Mouse (Mus musculus) mouse embryonic stem cell (cell line): ENCODE data around the gene Nwd1.
"Not testable (repeated sequence)": the region's sequence is repeated elsewhere in the genome, so short reads cannot be mapped to it uniquely, and the experiment has no call there.

Experiments used
- in situ Hi-C, 2 experiments: fragments of 300-500 bp; cut with MboI; formaldehyde crosslinking; loops; 1 replicate in 1 of 2; 3 replicates in 1 of 2; pipeline ENCODE4 v1.14.3; 2019 to 2020; ENCODE audit warnings: low sequenced_read_pairs in 2 of 2, low pct_unique_long_range_greater_than_20kb in 1 of 2, mixed read lengths in 1 of 2; ENCODE audit not compliant: unreplicated experiment in 1 of 2

Nwd1 gene

GRCm38 (mm10) chr8:72646060-72646767 lies at the start of gene Nwd1:
Gene Nwd1, plus strand, starts transcription at chr8:72646711.
- in situ Hi-C loops, result no loop called here

GRCm38 (mm10) chr8:72642885-72643284 lies 3.6 kb upstream of the Nwd1 start:
- in situ Hi-C loops, result no loop called here

GRCm38 (mm10) chr8:72644601-72645000 lies 1.9 kb upstream of the Nwd1 start:
- in situ Hi-C loops, result no loop called here

- in situ Hi-C loops, result no loop called here
These were observed 245 bp downstream of the Nwd1 start for GRCm38 (mm10) chr8:72646768-72647143.

- in situ Hi-C loops, result no loop called here
These were observed 4.2 kb downstream of the Nwd1 start for GRCm38 (mm10) chr8:72650697-72651096.

GRCm38 (mm10) chr8:72654565-72655521 lies 8.3 kb downstream of the Nwd1 start:
- in situ Hi-C loops, result no loop called here

GRCm38 (mm10) chr8:72655522-72655912 lies 9.0 kb downstream of the Nwd1 start:
- in situ Hi-C loops, result no loop called here

- in situ Hi-C loops, result no loop called here
These were observed 13.5 kb downstream of the Nwd1 start for GRCm38 (mm10) chr8:72659967-72660366.

- in situ Hi-C loops, result no loop called here
These were observed 17.7 kb downstream of the Nwd1 start for GRCm38 (mm10) chr8:72664107-72664652.

GRCm38 (mm10) chr8:72664757-72665156 lies 18.2 kb downstream of the Nwd1 start:
- in situ Hi-C loops, result no loop called here

GRCm38 (mm10) chr8:72665405-72665804 lies 18.9 kb downstream of the Nwd1 start:
- in situ Hi-C loops, result no loop called here

- in situ Hi-C loops, result no loop called here
These were observed 22.4 kb downstream of the Nwd1 start for GRCm38 (mm10) chr8:72668925-72669324.

- in situ Hi-C loops, result no loop called here
These were observed 26.3 kb downstream of the Nwd1 start for GRCm38 (mm10) chr8:72672802-72673201.

- in situ Hi-C loops, result no loop called here
These were observed 27.7 kb downstream of the Nwd1 start for GRCm38 (mm10) chr8:72674184-72674583.

- in situ Hi-C loops, result no loop called here
These were observed 29.9 kb downstream of the Nwd1 start for GRCm38 (mm10) chr8:72676436-72676835.

- in situ Hi-C loops, result not testable (repeated sequence)
These were observed 30.3 kb downstream of the Nwd1 start for GRCm38 (mm10) chr8:72676844-72677243.

GRCm38 (mm10) chr8:72677331-72677730 lies 30.8 kb downstream of the Nwd1 start:
- in situ Hi-C loops, result no loop called here

- in situ Hi-C loops, result loop anchor here in 1 of 2 experiments (5.0 kb wide), 1 partner anchor 67 kb away; no protein-coding TSS in a partner anchor
These were observed 33.6 kb downstream of the Nwd1 start for GRCm38 (mm10) chr8:72680133-72680532.

GRCm38 (mm10) chr8:72682051-72682687 lies 35.7 kb downstream of the Nwd1 start:
- in situ Hi-C loops, result loop anchor here in 1 of 2 experiments (5.0 kb wide), 1 partner anchor 65 kb away; no protein-coding TSS in a partner anchor
